Mouse (Mus musculus) embryonic fibroblast, embryonic 13.5 days (primary cell): ENCODE measurements around the gene Slc2a5.

Source experiments
- CTCF ChIP-seq: IDR thresholded peaks from 2 replicates; pipeline ENCODE4 v1.5.1; 2011; ENCODE audit warnings: mild to moderate bottlenecking, control low read depth, low read length, moderate library complexity, borderline replicate concordance; ENCODE audit not compliant: insufficient read depth
- POLR2A ChIP-seq: IDR thresholded peaks from 2 replicates; pipeline ENCODE4 v1.6.1; 2011; ENCODE audit warnings: low read depth, mild to moderate bottlenecking, control low read depth, low read length, moderate library complexity

GRCm38 (mm10) chr4:150172107-150172506, 53.0 kb downstream of the Slc2a5 start:
- TF ChIP-seq POLR2A (no peak), CTCF (no peak)
